Mouse (Mus musculus) heart, embryonic 13.5 days (tissue): Measurements from ENCODE around the gene Wrap73. TPM values are rescaled to one million over a fixed set of nuclear protein-coding genes. Genes with fewer than 3 reads are reported as not detected.

Experiments used
- ATAC-seq: fragments of 200-750 bp; cut with Nextera tagmentation; 2 replicates; pipeline ENCODE4 v1.8.0; 2017; ENCODE audit warnings: moderate TSS enrichment; ENCODE audit not compliant: insufficient number of reproducible peaks, low FRiP score, low TSS enrichment; ENCODE audit errors: extremely low read depth
- H3K27ac ChIP-seq: fragments of 300-500 bp; sonication (generic); replicated peaks from 2 replicates; pipeline ENCODE4 v1.5.1; 2015; ENCODE audit warnings: moderate library complexity, mild to moderate bottlenecking, inconsistent platforms
- H3K27me3 ChIP-seq: fragments of 300-500 bp; sonication (generic); replicated peaks from 2 replicates; pipeline ENCODE4 v1.6.1; 2015; ENCODE audit warnings: mild to moderate bottlenecking, inconsistent platforms
- H3K36me3 ChIP-seq: fragments of 300-500 bp; sonication (generic); 2 replicates; pipeline ENCODE4 v1.6.1; 2015; ENCODE audit warnings: mild to moderate bottlenecking, inconsistent platforms
- H3K4me1 ChIP-seq: fragments of 300-500 bp; sonication (generic); 2 replicates; pipeline ENCODE4 v1.6.1; 2015; ENCODE audit warnings: inconsistent platforms
- H3K4me2 ChIP-seq: fragments of 300-500 bp; sonication (generic); 2 replicates; pipeline ENCODE4 v1.6.1; 2015; ENCODE audit warnings: inconsistent platforms, mild to moderate bottlenecking, moderate library complexity
- H3K4me3 ChIP-seq: fragments of 300-500 bp; sonication (generic); 2 replicates; pipeline ENCODE4 v1.5.1; 2015; ENCODE audit warnings: moderate library complexity, mild to moderate bottlenecking, inconsistent platforms
- H3K9ac ChIP-seq: fragments of 300-500 bp; sonication (generic); 2 replicates; pipeline ENCODE4 v1.6.1; 2015; ENCODE audit warnings: inconsistent platforms, mild to moderate bottlenecking, moderate library complexity
- H3K9me3 ChIP-seq: fragments of 300-500 bp; sonication (generic); 2 replicates; pipeline ENCODE4 v1.6.1; 2016; ENCODE audit warnings: inconsistent platforms
- WGBS: fragments of 180-500 bp; shearing (Covaris S2); methylation state at CpG from one replicate; pipeline ENCODE4 v1.1.7; 2015; ENCODE audit warnings: mixed read lengths; 5-methylcytosine and 5-hydroxymethylcytosine counted together
- polyA plus RNA-seq: library from polyadenylated mRNA; unstranded; fragments of >200 nt; fragmentation: Nextera tagmentation; extraction: Ambion mirVana; gene quantifications from 2 replicates; pipeline ENCODE4 v1.2.1, GENCODE M21; 2015

Gene Wrap73
- polyA plus RNA-seq, 1 experiment from 2014 or later = 22.6 TPM

DNA sequence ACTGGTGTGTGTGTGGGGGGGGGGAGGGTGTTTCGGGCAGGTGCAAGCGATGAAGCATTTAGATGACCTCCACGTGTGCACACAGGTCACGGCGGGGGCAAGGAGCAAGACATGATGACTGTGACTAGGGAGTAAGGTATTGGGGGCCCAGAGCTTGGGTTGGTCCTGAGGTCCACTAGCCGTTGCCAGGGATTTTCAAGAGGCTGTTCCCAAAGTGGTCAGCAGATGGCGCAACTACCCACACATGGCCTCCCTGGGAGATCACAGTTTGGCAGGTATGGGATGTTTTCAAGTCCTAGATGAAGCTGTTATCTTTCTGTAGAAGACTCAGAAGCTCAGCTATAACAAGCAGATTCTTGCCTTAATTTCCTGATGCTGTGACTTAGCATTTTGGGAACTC lies 21.1 kb downstream of the Wrap73 start:
- no peak for ATAC-seq
- Histone ChIP-seq H3K4me2 (no peak overlapping the region), H3K4me3 (no peak overlapping the region), H3K4me1 (peaks cover 20% of the 10 kb centered on the region), H3K9me3 (no peaks in the 10 kb centered on the region), H3K36me3 (peaks cover 7% of the 10 kb centered on the region), H3K9ac (no peak overlapping the region), H3K27ac (no peak overlapping the region), H3K27me3 (peaks cover 7% of the 10 kb centered on the region; the same call in 1 of the 2 replicates)
- 15% methylated on average over 7 of the region's 7 CpGs for WGBS

DNA sequence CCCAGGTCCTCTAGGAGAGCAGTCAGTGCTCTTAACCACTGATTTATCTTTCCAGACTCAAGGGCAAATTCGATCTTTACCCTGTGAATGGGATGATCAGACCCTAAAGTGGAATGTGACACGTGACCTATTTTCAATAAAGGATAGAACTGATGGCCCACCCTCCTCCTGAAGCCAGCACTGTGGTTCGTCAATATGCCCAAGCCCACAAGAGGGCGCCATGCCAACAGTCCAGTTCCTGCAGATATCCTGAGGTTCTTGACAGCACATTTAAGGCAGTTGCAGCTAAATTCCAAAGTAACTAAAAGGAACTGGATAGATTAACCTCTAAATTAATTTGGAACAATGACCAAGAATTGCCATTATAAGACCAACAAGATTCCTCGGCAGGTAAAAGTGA lies 24.9 kb downstream of the Wrap73 start:
- peaks cover 28% of the 10 kb centered on the region for H3K4me1 ChIP-seq
- H3K4me2 ChIP-seq = no peak overlapping the region
- H3K9me3 ChIP-seq = no peaks in the 10 kb centered on the region
- no peak overlapping the region for H3K27ac ChIP-seq
- no peak for ATAC-seq
- WGBS = 20% methylated on average over 5 of the region's 5 CpGs
- H3K36me3 ChIP-seq = no peaks in the 10 kb centered on the region
- no peak overlapping the region for H3K4me3 ChIP-seq
- H3K9ac ChIP-seq = no peak overlapping the region
- peaks cover 44% of the 10 kb centered on the region for H3K27me3 ChIP-seq

DNA sequence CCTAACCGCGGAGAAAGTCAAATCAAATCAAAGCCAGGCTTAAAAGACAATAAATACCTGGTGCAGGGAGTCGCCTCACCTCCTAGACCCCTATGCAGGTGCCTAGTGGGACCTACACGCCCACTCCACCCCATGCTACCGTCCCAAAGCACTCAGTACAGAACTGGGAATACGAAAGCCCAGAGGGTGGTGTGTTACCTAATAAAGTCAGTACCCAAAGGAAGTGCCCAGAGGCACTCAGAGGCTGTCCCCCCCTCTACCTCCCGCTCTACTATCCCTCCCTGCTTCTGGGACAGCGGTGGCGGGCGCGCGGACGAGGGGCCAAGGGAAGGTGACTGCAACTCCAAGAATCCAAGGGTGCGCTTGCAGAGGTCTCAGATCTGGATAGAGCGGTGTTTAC lies 27.8 kb downstream of the Wrap73 start:
- Histone ChIP-seq H3K4me2 (peak overlapping the region; percentile 82), H3K9ac (peak overlapping the region; percentile 76), H3K9me3 (no peaks in the 10 kb centered on the region), H3K4me3 (peak overlapping the region; percentile 59), H3K27ac (no peak overlapping the region), H3K36me3 (no peaks in the 10 kb centered on the region), H3K27me3 (peaks cover 73% of the 10 kb centered on the region), H3K4me1 (peaks cover 30% of the 10 kb centered on the region)
- ATAC-seq = no peak
- WGBS = 3% methylated on average over 15 of the region's 15 CpGs

DNA sequence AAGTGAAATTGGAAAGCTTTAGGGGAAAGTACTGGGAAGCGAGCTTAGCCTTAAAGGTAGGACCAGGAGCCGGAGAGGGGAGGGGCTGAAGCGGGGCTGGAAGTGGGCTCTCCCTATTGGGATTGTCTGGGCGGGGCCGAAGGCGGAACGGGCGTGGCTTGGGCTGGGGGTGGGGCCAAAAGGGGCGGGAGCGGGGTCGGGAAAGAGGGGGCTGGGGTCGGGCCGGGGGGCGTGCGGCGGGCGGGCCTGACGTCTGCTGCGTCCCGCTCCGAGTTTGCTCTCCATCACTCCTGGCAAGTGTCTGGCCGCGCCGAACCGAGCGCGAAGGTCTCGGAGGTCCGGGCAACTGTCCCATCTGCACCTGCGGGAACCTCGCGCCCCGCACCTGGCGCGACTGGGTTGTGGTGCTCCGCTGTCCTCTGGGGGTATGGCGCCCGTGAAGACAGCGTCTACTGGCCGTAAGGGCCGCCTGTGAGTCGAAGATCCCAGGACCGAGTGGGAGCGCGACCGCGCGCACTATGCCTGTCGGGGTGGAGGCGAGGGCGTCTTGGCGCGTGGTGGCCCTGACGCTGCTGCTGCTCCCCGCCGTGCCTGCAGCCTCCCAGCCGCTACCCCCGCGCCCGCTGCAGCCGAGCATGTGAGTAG lies 28.5 kb downstream of the Wrap73 start, which contains the start of gene Megf6:
Gene Megf6, plus strand, starts transcription at position 225 of the 645 bp plus-strand sequence.
- Histone ChIP-seq H3K27me3 (peaks cover 79% of the 10 kb centered on the region), H3K36me3 (no peaks in the 10 kb centered on the region), H3K4me1 (peaks cover 30% of the 10 kb centered on the region), H3K4me2 (peak within 1 kb of the TSS; percentile 82), H3K4me3 (peak within 1 kb of the TSS; percentile 59), H3K9me3 (no peaks in the 10 kb centered on the region), H3K9ac (peak within 1 kb of the TSS; percentile 76), H3K27ac (peak within 1 kb of the TSS; percentile 25; the same call in 1 of the 2 replicates)
- ATAC-seq = peak; percentile 38; the same call in 1 of the 2 replicates
- under 1% methylated on average over 50 of the region's 61 CpGs for WGBS

DNA sequence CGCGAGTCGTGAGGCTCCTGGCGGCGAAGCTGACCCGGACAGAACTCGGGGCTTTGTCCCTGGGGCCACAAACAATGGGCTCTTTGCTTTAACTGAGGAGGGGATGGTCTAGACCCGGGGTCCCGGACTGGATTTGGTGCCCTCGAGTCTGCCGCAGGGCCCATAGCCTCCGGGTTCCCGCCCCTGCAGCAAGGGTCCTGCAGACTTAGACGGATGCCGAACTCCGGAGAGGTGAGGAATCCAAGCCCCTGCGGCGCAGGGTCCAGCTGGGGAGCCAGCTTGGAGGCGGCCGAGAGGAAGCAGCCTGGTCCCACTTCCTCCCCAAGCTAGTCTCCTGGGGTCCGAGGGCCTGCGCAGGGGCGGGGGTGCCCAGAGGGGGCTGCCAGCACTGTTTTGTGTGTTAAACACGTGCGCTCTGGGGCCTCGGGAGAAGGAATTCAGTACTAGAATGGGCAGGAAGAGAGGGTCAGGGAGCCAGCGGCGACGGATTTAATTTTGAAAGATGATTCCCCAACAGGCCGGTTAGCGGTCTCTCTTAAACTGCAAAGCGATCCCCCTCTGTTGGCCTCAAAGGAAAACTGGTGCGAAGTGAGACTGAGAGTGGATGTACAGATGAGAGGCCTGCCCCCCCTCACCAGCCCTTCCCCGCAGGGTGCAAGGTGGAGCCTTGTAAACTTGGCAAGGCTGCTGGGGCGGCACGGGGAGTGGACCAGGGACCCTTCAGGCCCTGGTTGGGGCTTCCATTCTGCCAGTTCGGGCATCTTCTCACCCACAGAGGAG lies 29.2 kb downstream of the Wrap73 start:
- 1% methylated on average over 37 of the region's 37 CpGs for WGBS
- Histone ChIP-seq H3K27ac (peak overlapping the region; percentile 25; the same call in 1 of the 2 replicates), H3K9ac (peak overlapping the region; percentile 76), H3K9me3 (no peaks in the 10 kb centered on the region), H3K4me3 (peak overlapping the region; percentile 59), H3K36me3 (no peaks in the 10 kb centered on the region), H3K4me1 (peaks cover 30% of the 10 kb centered on the region), H3K4me2 (peak overlapping the region; percentile 82), H3K27me3 (peaks cover 82% of the 10 kb centered on the region)
- ATAC-seq = no peak

DNA sequence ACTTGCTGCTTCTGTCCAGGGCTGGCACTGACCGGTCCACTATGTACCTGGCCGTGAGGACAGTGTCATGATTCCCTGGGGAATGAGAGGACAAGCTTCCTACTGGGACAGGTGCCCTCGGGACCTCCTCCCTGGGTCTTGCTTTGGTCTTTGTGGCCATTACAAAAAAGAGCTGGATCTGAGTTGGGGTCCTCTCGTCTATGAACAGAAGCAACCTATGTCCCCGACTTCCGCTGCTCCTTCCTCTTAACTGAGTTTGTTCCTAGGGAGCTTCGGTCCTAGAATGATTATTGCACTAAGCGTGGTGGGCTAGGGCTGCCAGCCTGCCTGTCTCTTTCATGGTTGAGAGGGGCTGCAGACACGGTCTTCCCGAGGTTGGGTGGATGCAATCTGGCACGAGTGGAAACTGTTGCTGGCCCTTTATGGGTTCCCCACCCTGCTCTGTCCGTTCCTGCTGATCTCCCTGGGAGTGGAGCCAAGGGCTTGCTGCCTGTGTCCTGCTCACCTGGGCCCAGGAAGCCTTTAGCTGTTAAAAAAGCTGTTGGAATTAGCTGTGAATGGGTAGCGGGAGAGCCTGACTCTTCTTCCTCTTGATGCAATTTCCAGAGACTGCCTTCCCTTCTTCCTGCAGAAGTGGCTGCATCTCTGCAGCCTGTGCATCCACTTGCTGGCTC lies 29.9 kb downstream of the Wrap73 start:
- Histone ChIP-seq H3K27me3 (peaks cover 87% of the 10 kb centered on the region), H3K4me2 (peak overlapping the region; percentile 82), H3K4me3 (peak overlapping the region; percentile 59), H3K9me3 (no peaks in the 10 kb centered on the region), H3K4me1 (peaks cover 30% of the 10 kb centered on the region), H3K36me3 (no peaks in the 10 kb centered on the region), H3K27ac (no peak overlapping the region), H3K9ac (peak overlapping the region; percentile 76)
- WGBS = 31% methylated on average over 13 of the region's 13 CpGs
- no peak for ATAC-seq

DNA sequence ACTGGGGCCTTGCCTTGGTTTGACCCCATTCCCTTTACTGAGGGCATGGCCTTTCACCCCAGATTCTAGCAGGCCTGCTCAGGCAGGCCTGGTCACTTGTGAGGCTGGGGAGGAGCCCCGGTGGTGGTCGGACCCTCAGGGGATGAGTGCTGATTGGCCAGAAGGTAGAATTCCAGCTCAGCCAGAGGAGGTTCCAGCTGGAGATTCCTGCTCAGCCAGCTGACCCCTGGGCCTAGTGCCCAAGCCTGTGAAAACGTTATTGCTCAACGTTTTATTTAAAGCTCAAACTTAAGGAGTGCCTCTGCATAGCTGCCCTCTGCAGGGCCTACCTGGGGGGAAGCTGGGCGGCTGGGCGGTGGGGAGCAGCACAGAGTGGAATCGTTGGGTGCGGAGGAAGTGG lies 35.1 kb downstream of the Wrap73 start:
- no peaks in the 10 kb centered on the region for H3K36me3 ChIP-seq
- H3K27ac ChIP-seq = no peak overlapping the region
- peaks cover under 1% of the 10 kb centered on the region; the same call in 1 of the 2 replicates for H3K4me1 ChIP-seq
- no peak overlapping the region for H3K9ac ChIP-seq
- peaks cover 42% of the 10 kb centered on the region for H3K27me3 ChIP-seq
- H3K9me3 ChIP-seq = no peaks in the 10 kb centered on the region
- 53% methylated on average over 8 of the region's 8 CpGs for WGBS
- H3K4me3 ChIP-seq = no peak overlapping the region
- no peak for ATAC-seq
- no peak overlapping the region for H3K4me2 ChIP-seq

DNA sequence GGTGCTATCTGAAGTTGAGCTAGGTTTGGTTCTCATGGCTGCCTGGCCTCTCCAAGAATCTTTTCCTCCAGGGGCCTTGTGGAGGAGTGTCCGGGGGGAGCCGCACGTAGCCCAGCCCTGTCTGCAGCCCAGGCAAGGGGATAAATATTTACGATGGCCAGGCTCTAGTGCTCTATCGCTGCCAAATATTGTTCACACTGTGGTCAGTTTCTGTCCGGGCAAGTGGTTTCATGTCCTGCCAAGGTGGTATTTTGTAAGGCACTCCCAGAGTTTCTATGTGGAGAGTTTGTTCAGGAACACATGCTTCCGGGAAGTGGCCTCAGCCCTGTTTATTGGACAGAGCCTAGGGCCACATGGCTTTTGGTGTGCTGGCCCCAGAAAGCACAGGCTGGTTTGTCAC lies 38.8 kb downstream of the Wrap73 start:
- H3K9ac ChIP-seq = no peak overlapping the region
- peaks cover 21% of the 10 kb centered on the region for H3K4me1 ChIP-seq
- H3K4me2 ChIP-seq = no peak overlapping the region
- 70% methylated on average over 7 of the region's 7 CpGs for WGBS
- no peak overlapping the region for H3K27ac ChIP-seq
- peaks cover 9% of the 10 kb centered on the region for H3K27me3 ChIP-seq
- H3K9me3 ChIP-seq = no peaks in the 10 kb centered on the region
- no peak for ATAC-seq
- H3K4me3 ChIP-seq = no peak overlapping the region
- H3K36me3 ChIP-seq = no peaks in the 10 kb centered on the region

DNA sequence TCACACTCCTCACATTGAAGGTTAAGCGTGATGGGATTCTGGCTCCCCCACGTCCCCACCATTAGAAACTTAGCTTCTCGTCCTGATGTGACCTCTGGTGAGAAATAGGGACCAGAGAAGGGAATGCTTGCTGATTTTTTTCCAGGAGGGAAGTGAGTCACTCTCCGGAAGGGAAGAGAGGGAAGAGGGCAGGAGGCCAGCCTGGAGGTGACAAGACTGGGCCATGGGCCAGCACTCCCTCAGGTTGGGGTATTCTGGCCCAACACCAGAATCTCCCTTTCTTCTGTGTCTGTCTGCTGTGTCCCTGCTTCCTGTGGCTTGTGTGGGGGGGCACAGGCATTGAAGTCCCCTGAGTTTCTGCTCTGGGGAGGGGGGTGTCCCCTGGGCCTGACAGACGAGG lies 41.4 kb downstream of the Wrap73 start:
- H3K27ac ChIP-seq = no peak overlapping the region
- WGBS = 42% methylated on average over 5 of the region's 5 CpGs
- no peaks in the 10 kb centered on the region for H3K9me3 ChIP-seq
- H3K36me3 ChIP-seq = no peaks in the 10 kb centered on the region
- H3K27me3 ChIP-seq = no peaks in the 10 kb centered on the region; the same call in 1 of the 2 replicates
- no peak overlapping the region for H3K4me3 ChIP-seq
- peaks cover 26% of the 10 kb centered on the region for H3K4me1 ChIP-seq
- no peak for ATAC-seq
- no peak overlapping the region for H3K9ac ChIP-seq
- no peak overlapping the region for H3K4me2 ChIP-seq

DNA sequence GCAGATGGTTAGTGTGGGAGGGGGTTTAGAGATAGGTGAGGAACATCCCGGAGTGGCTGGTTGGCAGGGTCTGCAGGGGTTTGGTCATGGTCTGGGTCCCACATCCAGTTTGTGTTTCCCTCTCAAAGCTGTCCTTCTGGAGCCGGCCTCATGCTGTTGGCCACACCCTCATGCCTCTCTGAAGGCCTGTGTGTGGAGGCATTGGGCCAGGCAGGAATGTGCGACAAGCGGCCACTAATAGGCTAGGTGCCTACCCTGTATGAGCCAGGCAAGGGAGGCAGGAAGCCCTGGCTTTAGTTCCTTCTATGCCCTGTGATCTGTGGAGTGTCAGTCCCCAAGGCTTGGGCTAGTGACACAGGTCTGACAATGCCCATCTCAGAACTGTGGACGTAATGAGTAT lies 42.8 kb downstream of the Wrap73 start:
- Histone ChIP-seq H3K27ac (no peak overlapping the region), H3K4me2 (no peak overlapping the region), H3K27me3 (no peaks in the 10 kb centered on the region; the same call in 1 of the 2 replicates), H3K4me3 (no peak overlapping the region), H3K36me3 (no peaks in the 10 kb centered on the region), H3K9me3 (no peaks in the 10 kb centered on the region), H3K9ac (no peak overlapping the region), H3K4me1 (peaks cover 31% of the 10 kb centered on the region)
- ATAC-seq = no peak
- 63% methylated on average over 5 of the region's 5 CpGs for WGBS

DNA sequence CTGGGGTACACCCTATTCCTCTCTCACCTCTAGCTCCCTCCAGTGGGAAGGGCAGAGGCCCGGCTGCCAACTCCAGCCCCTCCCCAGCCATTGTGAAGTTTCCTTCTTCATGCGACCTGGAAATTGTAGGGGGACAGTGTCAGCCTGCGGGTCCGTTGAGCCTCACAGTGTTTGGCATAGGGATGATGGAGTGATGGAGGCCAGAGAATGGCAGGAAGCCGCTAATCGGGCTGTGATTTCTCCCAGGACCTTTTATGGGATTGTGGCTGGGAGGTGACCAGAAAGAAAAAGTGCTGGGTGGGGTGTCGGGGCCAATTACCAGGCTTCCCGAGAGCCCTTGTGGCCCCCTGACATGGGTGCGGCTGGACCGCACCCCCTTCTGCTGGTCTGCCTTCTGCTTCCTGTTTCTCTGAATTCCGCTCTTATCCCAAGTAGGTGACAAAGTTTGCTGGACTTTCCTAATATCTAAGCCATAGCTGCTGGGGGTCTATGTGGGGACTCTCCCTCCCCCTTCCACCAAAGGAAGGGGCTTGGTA lies 43.9 kb downstream of the Wrap73 start:
- H3K27me3 ChIP-seq = no peaks in the 10 kb centered on the region; the same call in 1 of the 2 replicates
- no peaks in the 10 kb centered on the region for H3K36me3 ChIP-seq
- H3K9me3 ChIP-seq = no peaks in the 10 kb centered on the region
- H3K4me1 ChIP-seq = peaks cover 31% of the 10 kb centered on the region
- 0 out of 2 replicates have a peak overlapping the region, but pooled peaks have one; percentile 29 for H3K27ac ChIP-seq
- 48% methylated on average over 11 of the region's 11 CpGs for WGBS
- H3K4me2 ChIP-seq = no peak overlapping the region
- H3K9ac ChIP-seq = no peak overlapping the region
- ATAC-seq = no peak
- no peak overlapping the region for H3K4me3 ChIP-seq
